15 mouse cellular contexts compared by ENCODE assay signal in genomic region chr19:17491822-17492544, GRCm38 (mm10).
DNase-seq lines count a peak whose midpoint lies in the region; ATAC-seq and TF ChIP-seq lines count a peak whose summit lies in the region.
"Had no signal": no experiment of that assay in that cellular context is flagged by ENCODE, and none has a peak within 500 bp of the region (broad histone marks: within the 10 kb centered on the region; RNA-seq: fewer than 3 reads in every experiment).

No protein-coding gene starts in this region.

- no peak for TF ChIP-seq CTCF in gastrocnemius, adult 2 months (IDR thresholded peaks at IDR 0.05)

- intact Hi-C loops in gastrocnemius, adult 2 months (cut with DNase I) = no loop called here
- intact Hi-C loops in left cerebral cortex, postnatal 25 days (cut with DNase I) = no loop called here

- H3K27ac ChIP-seq in forebrain, embryonic 16.5 days (ENCODE audit: low read length) = no peak overlapping the region
- peak overlapping the region; percentile 2; the same call in 1 of the 2 replicates for H3K27ac ChIP-seq in midbrain, embryonic 13.5 days
- no peak overlapping the region for H3K27ac ChIP-seq in gastrocnemius, adult 2 months
- H3K27ac ChIP-seq: embryonic facial prominence, embryonic 12.5 days; heart, embryonic 10.5 days had no signal

- H3K36me3 ChIP-seq in forebrain, embryonic 16.5 days (ENCODE audit: control insufficient read depth, insufficient read depth) = no peaks in the 10 kb centered on the region
- no peaks in the 10 kb centered on the region for H3K36me3 ChIP-seq in midbrain, embryonic 13.5 days
- H3K36me3 ChIP-seq: embryonic facial prominence, embryonic 12.5 days; heart, embryonic 10.5 days had no signal

- DNase-seq in embryo, embryonic 10 days (ENCODE audit: low spot score) = peak; percentile 22
- DNase-seq in embryo, embryonic 9.5 days (ENCODE audit: extremely low spot score) = no peak
- DNase-seq in retina, postnatal 7 days (ENCODE audit: low read depth, low spot score) = peak; percentile 4
- no peak for DNase-seq in gastrocnemius, adult 2 months
- no peak for DNase-seq in cerebellum, adult 9-11 months
- no peak for DNase-seq in left cerebral cortex, postnatal 25 days (ENCODE audit: low spot score in 2 of 2)
- DNase-seq: cerebellum, adult 8-10 months; gastrocnemius, postnatal 14 days; right cerebral cortex, postnatal 4 days had no signal

- ATAC-seq in forebrain, embryonic 16.5 days = peak; percentile 87
- peak; percentile 84 for ATAC-seq in midbrain, embryonic 13.5 days
- ATAC-seq: Patski had no signal

- WGBS in forebrain, embryonic 16.5 days = 7% methylated on average over 9 of the region's 9 CpGs
- 41% methylated on average over 9 of the region's 9 CpGs for WGBS in midbrain, embryonic 13.5 days

- no peaks in the 10 kb centered on the region for H3K9me3 ChIP-seq in forebrain, embryonic 16.5 days (ENCODE audit: control insufficient read depth, low read length)
- H3K9me3 ChIP-seq in midbrain, embryonic 13.5 days = no peaks in the 10 kb centered on the region
- H3K9me3 ChIP-seq: embryonic facial prominence, embryonic 12.5 days; heart, embryonic 10.5 days had no signal

- peaks cover 20% of the 10 kb centered on the region for H3K4me1 ChIP-seq in forebrain, embryonic 16.5 days (replicated peaks; ENCODE audit: control insufficient read depth, insufficient read depth, low read length)
- H3K4me1 ChIP-seq in midbrain, embryonic 13.5 days (replicated peaks) = peaks cover 11% of the 10 kb centered on the region; the same call in 1 of the 2 replicates
- H3K4me1 ChIP-seq: embryonic facial prominence, embryonic 12.5 days; heart, embryonic 10.5 days had no signal

- H3K9ac ChIP-seq in forebrain, embryonic 16.5 days (replicated peaks; ENCODE audit: low read depth, low read length) = no peak overlapping the region
- no peak overlapping the region for H3K9ac ChIP-seq in midbrain, embryonic 13.5 days (replicated peaks)
- H3K9ac ChIP-seq: embryonic facial prominence, embryonic 12.5 days had no signal

- no peak overlapping the region for H3K4me2 ChIP-seq in forebrain, embryonic 16.5 days (ENCODE audit: low read length)
- no peak overlapping the region for H3K4me2 ChIP-seq in midbrain, embryonic 13.5 days (replicated peaks)
- H3K4me2 ChIP-seq: embryonic facial prominence, embryonic 12.5 days; liver, embryonic 11.5 days had no signal

- no peak overlapping the region for H3K4me3 ChIP-seq in forebrain, embryonic 16.5 days (replicated peaks; ENCODE audit: low read length)
- no peak overlapping the region for H3K4me3 ChIP-seq in midbrain, embryonic 13.5 days (replicated peaks)
- no peak overlapping the region for H3K4me3 ChIP-seq in gastrocnemius, adult 2 months
- H3K4me3 ChIP-seq: embryonic facial prominence, embryonic 12.5 days; heart, embryonic 10.5 days had no signal

- H3K27me3 ChIP-seq in forebrain, embryonic 16.5 days (replicated peaks; ENCODE audit: control insufficient read depth, insufficient read depth, low read length) = no peaks in the 10 kb centered on the region
- H3K27me3 ChIP-seq in midbrain, embryonic 13.5 days = no peaks in the 10 kb centered on the region
- H3K27me3 ChIP-seq: embryonic facial prominence, embryonic 12.5 days had no signal

Comparison
In these comparisons a context has a peak if more than half of its experiments do, and no peak if none do; other contexts are left out.
1. DNase-seq: peak in embryo, embryonic 10 days (single experiment) and retina, postnatal 7 days (single experiment); none in embryo, embryonic 9.5 days (single experiment), gastrocnemius, adult 2 months (single experiment), cerebellum, adult 9-11 months (single experiment) and left cerebral cortex, postnatal 25 days (0 of 2).